Mouse (Mus musculus): ENCODE data around the gene Zdhhc17. TPM values are rescaled to one million over a fixed set of nuclear protein-coding genes. Genes with fewer than 3 reads are reported as not detected.

Gene Zdhhc17
- polyA plus RNA-seq, 1 experiment from 2014 or later = 49.9 TPM

DNA sequence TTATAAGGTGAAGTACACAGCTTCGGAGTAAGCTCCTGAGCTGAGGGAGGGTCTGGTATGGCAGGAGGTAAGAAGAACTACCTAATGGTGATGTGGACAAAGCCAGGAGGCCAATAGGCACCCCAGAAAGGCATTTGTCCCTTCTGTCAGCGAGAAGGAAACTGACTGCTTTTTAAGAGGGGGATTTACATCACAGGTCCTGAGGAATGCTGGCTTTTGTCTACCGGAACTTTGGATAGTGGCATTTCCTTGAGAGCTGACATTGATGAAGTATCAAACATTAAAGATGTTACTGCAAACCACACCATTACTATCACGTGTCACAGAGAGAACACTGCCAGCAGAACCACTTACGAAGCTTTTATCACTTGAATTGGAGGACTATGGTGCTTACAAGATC, 15.2 kb downstream of the Zdhhc17 start:
- H3K27me3 ChIP-seq = no peaks in the 10 kb centered on the region
- H3K9ac ChIP-seq = no peak overlapping the region
- no peak overlapping the region for H3K4me3 ChIP-seq
- H3K4me2 ChIP-seq = no peak overlapping the region
- no peak overlapping the region for H3K27ac ChIP-seq (replicated peaks)
- WGBS = 42% methylated on average over 5 of the region's 5 CpGs
- no peaks in the 10 kb centered on the region for H3K36me3 ChIP-seq
- no peaks in the 10 kb centered on the region for H3K9me3 ChIP-seq
- H3K4me1 ChIP-seq (replicated peaks) = peaks cover 38% of the 10 kb centered on the region
- no peak for ATAC-seq (ENCODE audit: low FRiP score, low read depth)

DNA sequence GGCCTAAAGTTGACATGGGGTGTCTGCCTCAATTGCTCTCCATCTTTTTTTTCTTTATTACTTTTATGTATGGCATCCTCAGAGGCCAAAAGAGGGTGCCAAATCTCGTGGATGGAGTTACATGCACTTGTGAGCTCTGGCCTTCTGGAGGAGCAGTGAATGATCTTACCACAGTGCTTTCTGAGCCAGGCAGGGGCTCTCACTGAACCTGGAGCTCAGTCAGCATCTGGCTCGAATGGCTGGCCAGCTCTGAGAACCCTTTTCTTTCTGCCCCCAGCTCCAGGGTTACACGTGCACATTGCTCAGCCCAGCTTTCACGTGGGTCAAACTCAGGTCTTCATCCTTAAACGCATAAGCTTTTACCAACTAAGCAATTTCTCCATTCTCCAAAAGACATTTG, 16.7 kb downstream of the Zdhhc17 start:
- no peaks in the 10 kb centered on the region for H3K36me3 ChIP-seq
- peaks cover 33% of the 10 kb centered on the region for H3K4me1 ChIP-seq (replicated peaks)
- no peak overlapping the region for H3K4me3 ChIP-seq
- H3K9me3 ChIP-seq = no peaks in the 10 kb centered on the region
- no peak overlapping the region for H3K27ac ChIP-seq (replicated peaks)
- H3K27me3 ChIP-seq = no peaks in the 10 kb centered on the region
- no peak for ATAC-seq (ENCODE audit: low FRiP score, low read depth)
- WGBS = 57% methylated on average over 5 of the region's 5 CpGs
- no peak overlapping the region for H3K9ac ChIP-seq
- H3K4me2 ChIP-seq = no peak overlapping the region

DNA sequence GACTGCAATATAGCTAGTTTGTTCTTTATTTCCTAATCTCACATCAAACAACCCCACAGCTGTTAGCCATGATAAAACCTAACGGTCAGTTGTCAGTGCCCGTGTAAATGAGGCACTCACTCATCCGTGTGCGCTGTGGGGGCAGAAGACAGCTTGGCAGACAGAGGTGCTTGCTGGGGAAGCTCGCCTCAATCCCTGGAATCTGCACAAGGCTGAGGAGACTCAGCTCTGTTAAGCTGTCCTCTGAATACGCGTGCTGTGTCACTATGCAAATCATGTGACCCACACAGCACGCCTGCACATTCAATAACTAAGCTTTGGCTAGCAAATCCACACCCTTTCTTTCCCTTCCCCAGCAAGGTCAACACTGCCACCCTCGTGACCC, 17.9 kb downstream of the Zdhhc17 start:
- Histone ChIP-seq H3K9me3 (no peaks in the 10 kb centered on the region), H3K4me2 (no peak overlapping the region), H3K27me3 (no peaks in the 10 kb centered on the region), H3K27ac (replicated peaks) (peak overlapping the region; percentile 3; the same call in 1 of the 2 replicates), H3K9ac (no peak overlapping the region; the same call in 1 of the 2 replicates), H3K36me3 (no peaks in the 10 kb centered on the region), H3K4me3 (no peak overlapping the region), H3K4me1 (replicated peaks) (peaks cover 33% of the 10 kb centered on the region)
- WGBS = 26% methylated on average over 9 of the region's 9 CpGs
- peak; percentile 59; the same call in 1 of the 2 replicates for ATAC-seq (ENCODE audit: low FRiP score, low read depth)

DNA sequence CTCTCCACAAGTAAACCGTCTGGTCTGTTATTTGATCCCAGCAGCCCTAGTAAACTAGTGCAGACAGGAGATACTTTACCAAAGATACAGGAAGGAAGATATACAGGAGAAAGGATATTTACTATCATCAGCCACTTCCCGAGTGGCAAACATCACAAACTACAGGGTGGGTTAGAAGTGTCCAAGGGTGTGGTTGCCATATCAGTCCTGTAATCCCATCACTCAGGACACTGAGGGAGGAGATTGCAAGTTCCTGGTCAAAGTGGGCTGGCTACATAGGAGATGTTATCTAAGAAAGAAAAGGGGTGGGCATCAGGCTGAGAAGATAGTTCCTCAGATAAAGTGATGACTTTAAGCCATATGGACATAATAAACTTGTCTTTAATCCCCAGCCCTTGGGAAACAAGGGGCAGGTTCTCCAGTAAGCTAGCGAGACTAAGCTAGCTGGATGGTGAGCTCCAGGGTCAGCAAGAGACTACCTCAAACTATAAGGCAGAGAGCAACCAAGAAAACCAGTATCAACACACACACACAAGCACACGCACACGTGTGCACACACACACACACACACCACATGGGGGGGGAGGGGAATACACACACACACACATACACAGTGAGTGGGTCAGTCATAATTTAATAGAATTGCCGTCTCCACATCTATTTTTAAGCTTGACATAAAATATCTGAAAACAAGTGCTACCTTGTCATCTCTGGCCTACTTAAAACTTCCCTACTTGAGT, 18.5 kb downstream of the Zdhhc17 start:
- Histone ChIP-seq H3K36me3 (no peaks in the 10 kb centered on the region), H3K27ac (replicated peaks) (peak overlapping the region; percentile 3; the same call in 1 of the 2 replicates), H3K4me2 (no peak overlapping the region), H3K4me1 (replicated peaks) (peaks cover 33% of the 10 kb centered on the region), H3K4me3 (no peak overlapping the region), H3K27me3 (no peaks in the 10 kb centered on the region), H3K9me3 (no peaks in the 10 kb centered on the region), H3K9ac (no peak overlapping the region)
- 82% methylated on average over 6 of the region's 6 CpGs for WGBS
- ATAC-seq (ENCODE audit: low FRiP score, low read depth) = no peak

DNA sequence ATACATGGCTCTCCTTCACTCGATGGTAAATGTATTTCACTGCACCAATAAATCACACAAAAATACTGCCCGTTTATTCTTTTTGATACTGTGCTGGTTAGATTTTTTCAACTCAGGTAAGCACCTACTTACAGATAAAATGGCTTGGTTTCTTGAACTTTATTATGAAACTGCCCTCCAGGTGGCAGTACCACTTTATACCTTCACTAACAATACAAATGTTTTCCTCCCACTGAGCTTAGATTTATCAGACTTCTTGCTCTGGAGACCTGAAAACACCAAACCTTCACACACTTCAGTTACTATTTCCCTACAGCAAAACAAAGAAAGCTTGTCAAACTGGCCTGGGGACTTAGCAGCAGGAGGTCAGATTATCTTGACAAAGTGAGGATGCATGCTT, 20.2 kb downstream of the Zdhhc17 start:
- no peak for ATAC-seq (ENCODE audit: low FRiP score, low read depth)
- Histone ChIP-seq H3K27ac (replicated peaks) (no peak overlapping the region), H3K36me3 (no peaks in the 10 kb centered on the region), H3K4me3 (no peak overlapping the region), H3K4me2 (no peak overlapping the region), H3K27me3 (no peaks in the 10 kb centered on the region), H3K9ac (no peak overlapping the region), H3K9me3 (no peaks in the 10 kb centered on the region), H3K4me1 (replicated peaks) (peaks cover 28% of the 10 kb centered on the region)
- 75% methylated on average over 2 of the region's 2 CpGs for WGBS

DNA sequence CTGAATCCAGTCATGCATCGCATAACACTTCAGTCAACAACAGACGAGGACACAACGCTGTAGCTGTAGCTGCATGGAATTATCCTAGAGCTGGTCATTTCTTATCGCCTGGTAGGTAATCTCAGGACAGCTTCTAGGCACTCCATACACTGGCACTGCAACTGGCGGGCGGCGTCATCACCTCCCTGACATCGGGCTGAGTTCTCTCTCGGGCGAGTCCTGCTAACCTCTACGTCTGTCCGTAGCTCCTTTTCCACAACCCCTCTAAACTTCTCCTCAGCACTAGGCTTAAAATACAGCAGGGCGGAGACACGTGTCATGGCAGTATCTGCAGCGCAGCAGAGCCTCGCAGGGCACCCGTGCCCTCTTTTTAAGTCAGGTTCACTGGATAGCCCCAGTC, 23.3 kb downstream of the Zdhhc17 start:
- Histone ChIP-seq H3K36me3 (no peaks in the 10 kb centered on the region), H3K27me3 (no peaks in the 10 kb centered on the region), H3K4me2 (no peak overlapping the region), H3K4me3 (no peak overlapping the region), H3K27ac (replicated peaks) (no peak overlapping the region), H3K4me1 (replicated peaks) (peaks cover 9% of the 10 kb centered on the region), H3K9me3 (no peaks in the 10 kb centered on the region), H3K9ac (no peak overlapping the region)
- ATAC-seq (ENCODE audit: low FRiP score, low read depth) = no peak
- WGBS = 93% methylated on average over 17 of the region's 17 CpGs

DNA sequence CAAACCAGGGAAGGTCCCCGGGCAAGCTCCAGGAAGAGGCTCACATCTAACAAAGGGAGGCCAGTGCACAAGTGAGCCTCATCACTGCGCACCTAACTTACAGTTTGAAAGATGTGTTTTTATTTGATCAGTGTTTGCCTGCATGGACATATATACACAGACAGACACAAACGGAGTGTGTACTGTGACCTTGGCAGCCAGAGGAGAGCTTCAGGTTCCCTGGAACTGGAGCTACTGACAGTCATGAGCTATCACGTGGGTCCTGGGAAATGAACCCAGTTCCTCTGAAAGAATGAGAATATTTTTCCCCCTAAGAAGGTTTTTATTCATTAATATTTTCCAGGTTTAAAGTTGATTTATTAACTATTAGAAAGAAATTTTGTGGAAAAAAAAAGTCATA, 27.2 kb downstream of the Zdhhc17 start:
- Histone ChIP-seq H3K4me1 (replicated peaks) (no peaks in the 10 kb centered on the region), H3K27me3 (no peaks in the 10 kb centered on the region), H3K4me3 (no peak overlapping the region), H3K27ac (replicated peaks) (no peak overlapping the region), H3K36me3 (peaks cover 8% of the 10 kb centered on the region; the same call in 1 of the 2 replicates), H3K4me2 (no peak overlapping the region), H3K9me3 (no peaks in the 10 kb centered on the region), H3K9ac (no peak overlapping the region)
- no peak for ATAC-seq (ENCODE audit: low FRiP score, low read depth)
- WGBS = 89% methylated on average over 4 of the region's 4 CpGs

DNA sequence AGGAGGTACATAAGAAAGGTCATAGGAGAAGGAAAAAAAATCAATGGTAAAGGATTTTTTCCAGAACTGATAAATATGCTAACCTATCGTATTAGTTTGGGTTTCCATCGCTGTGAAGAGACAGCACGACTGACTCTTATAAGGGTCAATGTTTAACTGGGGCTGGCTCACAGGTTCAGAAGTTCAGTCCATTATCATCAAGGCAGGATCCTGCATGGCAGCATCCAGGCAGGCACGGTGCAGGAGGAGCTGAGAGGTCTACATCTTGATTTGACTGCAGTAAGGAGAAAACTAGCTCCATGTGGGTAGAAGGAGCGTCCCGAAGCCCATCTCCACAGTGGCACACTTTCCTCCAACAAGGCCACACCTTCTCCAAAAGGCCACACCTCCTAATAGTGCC, 29.5 kb downstream of the Zdhhc17 start:
- 95% methylated on average over 6 of the region's 6 CpGs for whole genome bisulfite sequencing
- H3K4me1 ChIP-seq (replicated peaks) = no peaks in the 10 kb centered on the region

DNA sequence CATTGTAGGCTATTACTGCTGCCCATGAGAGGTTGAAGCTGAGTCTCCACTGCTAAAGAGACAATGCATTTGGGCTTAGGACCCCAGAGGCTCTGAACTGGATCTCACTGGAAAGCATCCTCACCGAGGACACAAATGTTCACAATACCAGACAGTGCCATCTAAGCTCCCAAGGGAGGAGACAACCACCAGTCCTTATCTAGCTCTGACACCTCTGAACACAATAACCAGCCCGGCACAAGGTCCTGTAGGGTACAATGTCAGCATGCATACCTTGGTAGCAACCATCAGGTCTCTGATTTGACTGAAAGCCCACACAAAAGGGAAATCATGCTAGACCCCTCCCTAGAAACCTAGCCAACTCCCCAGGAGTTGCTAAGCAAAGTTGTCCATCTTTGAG, 30.5 kb downstream of the Zdhhc17 start:
- Histone ChIP-seq H3K4me3 (no peak overlapping the region), H3K9ac (no peak overlapping the region), H3K4me1 (replicated peaks) (no peaks in the 10 kb centered on the region), H3K27me3 (no peaks in the 10 kb centered on the region), H3K36me3 (peaks cover 14% of the 10 kb centered on the region; the same call in 1 of the 2 replicates), H3K9me3 (no peaks in the 10 kb centered on the region), H3K4me2 (no peak overlapping the region), H3K27ac (replicated peaks) (no peak overlapping the region)
- WGBS = 89% methylated on average over 2 of the region's 2 CpGs
- ATAC-seq (ENCODE audit: low FRiP score, low read depth) = no peak

More for the DNA sequence above, 29.5 kb downstream of the Zdhhc17 start:
- no peak for ATAC-seq (ENCODE audit: low FRiP score, low read depth)
- no peak overlapping the region for H3K4me3 ChIP-seq
- no peak overlapping the region for H3K9ac ChIP-seq
- H3K27ac ChIP-seq (replicated peaks) = no peak overlapping the region
- H3K27me3 ChIP-seq = no peaks in the 10 kb centered on the region
- no peaks in the 10 kb centered on the region for H3K9me3 ChIP-seq
- H3K4me2 ChIP-seq = no peak overlapping the region
- peaks cover 14% of the 10 kb centered on the region; the same call in 1 of the 2 replicates for H3K36me3 ChIP-seq

DNA sequence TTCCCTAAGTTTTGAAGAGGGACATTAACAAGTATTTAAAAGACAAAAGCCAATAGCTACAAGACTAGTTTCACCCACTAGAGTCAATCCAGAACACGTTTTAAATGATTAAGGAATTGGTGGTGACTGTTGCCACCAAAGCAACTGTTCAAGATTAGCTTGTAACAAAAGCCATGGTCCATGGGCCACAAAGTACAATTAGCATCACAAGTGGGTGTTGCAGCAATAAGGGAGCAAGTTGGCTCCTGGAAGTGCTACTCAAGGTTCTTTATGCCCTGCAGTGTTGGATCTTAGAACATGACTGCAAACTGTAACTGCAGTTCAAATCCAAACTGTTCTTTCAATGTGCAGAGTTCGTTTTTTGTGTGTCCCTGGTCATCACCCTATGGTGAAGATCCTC, 32.6 kb downstream of the Zdhhc17 start:
- ATAC-seq (ENCODE audit: low FRiP score, low read depth) = no peak
- no peaks in the 10 kb centered on the region for H3K9me3 ChIP-seq
- no peak overlapping the region for H3K27ac ChIP-seq (replicated peaks)
- H3K4me2 ChIP-seq = no peak overlapping the region
- no peaks in the 10 kb centered on the region for H3K27me3 ChIP-seq
- WGBS = 50% methylated on average over 2 of the region's 2 CpGs
- H3K9ac ChIP-seq = no peak overlapping the region
- no peaks in the 10 kb centered on the region for H3K4me1 ChIP-seq (replicated peaks)
- H3K4me3 ChIP-seq = no peak overlapping the region
- H3K36me3 ChIP-seq = peaks cover 18% of the 10 kb centered on the region

DNA sequence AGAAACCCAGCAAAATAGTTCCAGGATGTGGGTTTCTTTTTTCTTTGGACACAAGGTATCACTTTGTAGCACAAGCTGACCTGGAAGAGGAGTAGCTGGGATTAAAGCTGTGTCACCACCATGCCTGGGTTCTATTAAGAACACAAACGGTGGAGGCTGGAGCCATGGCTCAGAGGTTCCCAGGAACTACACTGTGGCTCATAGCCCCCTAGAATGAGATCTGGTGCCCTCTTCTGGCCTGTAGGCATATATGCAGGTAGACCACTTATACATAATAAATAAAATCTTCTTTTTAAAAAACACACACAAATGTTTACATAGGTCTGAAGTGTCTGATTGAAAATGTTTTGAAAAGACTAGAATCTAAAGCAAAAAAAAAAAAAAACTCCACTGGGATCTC, 33.9 kb downstream of the Zdhhc17 start:
- Histone ChIP-seq H3K27me3 (no peaks in the 10 kb centered on the region), H3K4me2 (no peak overlapping the region), H3K36me3 (peaks cover 25% of the 10 kb centered on the region), H3K4me3 (no peak overlapping the region), H3K9me3 (no peaks in the 10 kb centered on the region), H3K27ac (replicated peaks) (no peak overlapping the region), H3K9ac (no peak overlapping the region), H3K4me1 (replicated peaks) (no peaks in the 10 kb centered on the region)
- 0% methylated on average over 1 of the region's 1 CpGs for WGBS
- 0 out of 2 replicates have a peak, but pooled peaks have one; percentile 60 for ATAC-seq (ENCODE audit: low FRiP score, low read depth)

DNA sequence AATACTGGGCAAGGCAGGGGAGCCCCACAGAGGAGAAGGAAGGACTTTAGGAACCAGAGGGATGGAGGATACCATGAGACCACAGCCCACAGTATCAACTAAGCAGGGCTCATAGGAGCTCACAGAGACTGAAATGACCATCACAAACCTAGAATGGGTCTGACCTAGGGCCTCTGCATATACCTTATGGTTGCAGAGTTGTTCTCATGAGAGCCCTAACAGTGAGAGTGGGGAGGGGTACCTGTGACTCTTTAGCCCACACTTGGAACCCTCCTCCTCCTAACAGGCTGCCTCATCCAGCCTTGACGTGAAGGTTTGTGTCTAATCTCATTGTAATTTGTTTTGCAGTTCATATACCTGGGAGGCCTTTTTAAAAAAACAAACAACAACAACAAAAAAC, 35.1 kb downstream of the Zdhhc17 start:
- no peak overlapping the region for H3K9ac ChIP-seq
- no peak overlapping the region for H3K4me2 ChIP-seq
- ATAC-seq (ENCODE audit: low FRiP score, low read depth) = no peak
- no peak overlapping the region for H3K4me3 ChIP-seq
- H3K36me3 ChIP-seq = peaks cover 29% of the 10 kb centered on the region
- WGBS = 67% methylated on average over 1 of the region's 1 CpGs
- no peaks in the 10 kb centered on the region for H3K9me3 ChIP-seq
- no peaks in the 10 kb centered on the region for H3K27me3 ChIP-seq
- H3K27ac ChIP-seq (replicated peaks) = no peak overlapping the region
- H3K4me1 ChIP-seq (replicated peaks) = no peaks in the 10 kb centered on the region

DNA sequence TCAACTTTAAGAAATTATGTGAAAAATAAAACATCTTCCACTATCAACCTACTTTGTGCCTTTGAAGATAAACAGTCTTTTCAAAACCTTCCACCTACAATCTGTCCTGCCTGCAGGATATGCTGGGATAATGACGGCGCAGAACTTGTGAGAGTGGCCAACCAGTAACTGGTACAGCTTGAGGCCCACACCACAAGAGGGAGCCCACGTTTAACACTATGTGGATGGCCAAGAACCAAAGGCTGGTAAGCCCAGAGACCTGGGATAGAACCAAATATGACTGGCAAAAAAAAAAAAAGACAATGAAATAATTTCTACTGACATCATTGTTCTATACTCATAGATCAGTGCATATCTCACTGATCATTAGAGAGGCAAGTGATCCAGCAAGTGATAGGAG, 35.5 kb downstream of the Zdhhc17 start:
- Histone ChIP-seq H3K27ac (replicated peaks) (no peak overlapping the region), H3K4me1 (replicated peaks) (no peaks in the 10 kb centered on the region), H3K4me3 (no peak overlapping the region), H3K9ac (no peak overlapping the region), H3K4me2 (no peak overlapping the region), H3K36me3 (peaks cover 30% of the 10 kb centered on the region), H3K9me3 (no peaks in the 10 kb centered on the region), H3K27me3 (no peaks in the 10 kb centered on the region)
- ATAC-seq (ENCODE audit: low FRiP score, low read depth) = no peak
- WGBS = 42% methylated on average over 3 of the region's 3 CpGs

Data from hindbrain, embryonic 15.5 days (tissue).